Mouse (Mus musculus) intestine, embryonic 15.5 days (tissue): ENCODE results near the gene Mrgpra1. TPM values are rescaled to one million over a fixed set of nuclear protein-coding genes. Genes with fewer than 3 reads are reported as not detected.

ENCODE experiments used
- polyA plus RNA-seq: library from polyadenylated mRNA; unstranded; fragments of >200 nt; fragmentation: Nextera tagmentation; extraction: Ambion mirVana; gene quantifications from 2 replicates; pipeline ENCODE4 v1.2.1, GENCODE M21; 2015

Mrgpra1 gene
- polyA plus RNA-seq, 1 experiment from 2014 or later: not detected

Other genes with a start within 250 kb of the Mrgpra1 start
- gene Ptpn5, start 220.6 kb downstream of the Mrgpra1 start, polyA plus RNA-seq: 1.8 and 2.0 TPM in 2 replicates
- gene Mrgpra6, start 149.3 kb downstream of the Mrgpra1 start, polyA plus RNA-seq: not detected in 2 replicates
- not detected in 2 replicates for gene Mrgpra9, start 101.4 kb downstream of the Mrgpra1 start, polyA plus RNA-seq
- not detected in 2 replicates for gene Mrgpra2a, start 97.9 kb upstream of the Mrgpra1 start, polyA plus RNA-seq
- gene Mrgpra2b, start 174.6 kb upstream of the Mrgpra1 start, polyA plus RNA-seq: not detected in 2 replicates
- gene Mrgpra3, start 247.1 kb upstream of the Mrgpra1 start, polyA plus RNA-seq: not detected in 2 replicates